Mouse (Mus musculus) E14TG2a.4 (cell line): ENCODE results near the gene Stac2.
A peak's percentile ranks its signal among the peaks of the same experiment; 100 is the strongest.

ENCODE experiments used
- H3K27me3 ChIP-seq: 2 replicates; pipeline ENCODE4 v1.6.1; 2014; ENCODE audit warnings: low read length, control low read depth; ENCODE audit not compliant: insufficient read depth
- H3K36me3 ChIP-seq: 2 replicates; pipeline ENCODE4 v1.6.1; 2014; ENCODE audit warnings: low read length, control low read depth; ENCODE audit not compliant: insufficient read depth
- H3K4me1 ChIP-seq: replicated peaks from 2 replicates; pipeline ENCODE4 v1.6.1; 2014; ENCODE audit warnings: low read depth, low read length, control low read depth
- H3K4me3 ChIP-seq: replicated peaks from 2 replicates; pipeline ENCODE4 v1.5.1; 2014; ENCODE audit warnings: mild to moderate bottlenecking, low read length
- H3K9me3 ChIP-seq: 2 replicates; pipeline ENCODE4 v1.6.1; 2014; ENCODE audit warnings: low read length, control low read depth
- CTCF ChIP-seq: conservative IDR thresholded peaks from 2 replicates; pipeline ENCODE4 v1.5.1; 2014; ENCODE audit warnings: low read length
- NANOG ChIP-seq: IDR thresholded peaks from 2 replicates; pipeline ENCODE4 v1.6.1; 2014; ENCODE audit warnings: borderline replicate concordance, low read length, mixed read lengths
- POU5F1 ChIP-seq: IDR thresholded peaks from 2 replicates; pipeline ENCODE4 v1.6.1; 2014; ENCODE audit warnings: low read length, borderline replicate concordance

Stac2 gene

DNA sequence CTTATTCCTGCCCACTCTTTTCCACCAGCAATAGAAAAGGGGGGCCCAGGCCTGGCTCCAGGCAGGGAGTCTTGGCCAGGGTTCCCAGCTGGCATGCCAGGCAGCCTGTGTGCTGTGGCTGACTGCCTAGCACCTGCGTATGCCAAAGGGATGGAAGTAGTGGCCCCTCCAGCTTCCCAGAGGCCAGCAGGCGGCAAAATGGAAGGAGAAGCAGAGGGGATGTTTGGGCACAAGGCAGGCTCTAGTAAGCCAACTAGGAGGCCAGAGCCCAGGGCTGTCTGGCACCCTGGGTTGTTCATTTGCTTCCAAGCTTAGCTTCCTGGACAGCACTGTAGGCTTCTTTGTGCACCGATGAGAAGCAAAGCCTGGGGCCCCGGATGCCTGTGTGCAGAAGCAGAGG lies 5.5 kb downstream of the Stac2 start:
- peaks cover 75% of the 10 kb centered on the region for H3K4me1 ChIP-seq
- H3K36me3 ChIP-seq, result peaks cover 13% of the 10 kb centered on the region; the same call in 1 of the 2 replicates
- H3K27me3 ChIP-seq, result peaks cover 20% of the 10 kb centered on the region
- TF ChIP-seq CTCF (no peak), NANOG (no peak), POU5F1 (no peak)
- peak overlapping the region; percentile 1; the same call in 1 of the 2 replicates for H3K4me3 ChIP-seq
- H3K9me3 ChIP-seq, result no peaks in the 10 kb centered on the region

DNA sequence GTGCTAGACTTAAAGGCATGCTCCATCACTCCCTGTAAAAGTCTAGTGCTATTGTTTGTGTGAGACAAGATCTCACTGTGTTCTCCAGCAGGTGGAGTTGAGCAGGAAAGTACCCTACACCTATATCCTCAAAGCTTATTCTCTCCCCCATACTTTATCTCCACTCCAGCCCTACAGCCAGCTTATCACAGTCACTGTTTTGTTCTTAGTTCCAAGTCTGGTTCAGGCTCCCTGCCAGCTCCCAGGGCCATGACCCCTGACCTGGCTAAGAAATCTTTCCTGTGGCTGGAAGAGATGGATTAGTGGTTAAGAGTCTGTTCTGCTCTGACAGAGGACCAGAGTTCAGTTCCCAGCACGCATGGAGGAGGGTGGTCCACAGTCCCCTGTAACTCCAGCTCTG lies 6.8 kb downstream of the Stac2 start:
- Histone ChIP-seq H3K9me3 (no peaks in the 10 kb centered on the region), H3K4me3 (no peak overlapping the region), H3K36me3 (peaks cover 13% of the 10 kb centered on the region; the same call in 1 of the 2 replicates), H3K4me1 (peaks cover 80% of the 10 kb centered on the region), H3K27me3 (peaks cover 10% of the 10 kb centered on the region)
- no peak for TF ChIP-seq NANOG
- TF ChIP-seq CTCF, result no peak
- TF ChIP-seq POU5F1, result no peak

DNA sequence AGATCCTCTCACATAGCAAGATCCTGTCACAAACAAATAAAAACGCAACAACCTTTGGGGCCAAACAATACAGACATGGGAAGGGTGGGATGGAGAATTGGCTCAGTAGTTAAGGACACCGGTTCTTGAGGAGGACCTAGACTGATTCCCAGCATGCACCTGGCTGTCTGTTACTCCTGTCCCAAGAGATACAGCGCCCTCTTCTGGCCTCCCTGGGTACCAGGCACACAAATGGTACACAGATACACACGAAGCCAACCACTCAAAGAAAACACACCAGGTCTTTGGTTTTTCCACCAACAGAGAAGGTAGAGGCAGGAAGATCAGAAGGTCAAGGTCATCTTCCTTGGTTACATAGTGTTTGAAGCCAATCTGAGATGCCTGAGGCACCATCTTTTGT lies 7.7 kb downstream of the Stac2 start:
- 0 out of 2 replicates have a peak, but pooled peaks cover 4% of the 10 kb centered on the region for H3K27me3 ChIP-seq
- peak; percentile 92 for TF ChIP-seq CTCF
- no peak for TF ChIP-seq NANOG
- H3K36me3 ChIP-seq, result peaks cover 19% of the 10 kb centered on the region
- no peaks in the 10 kb centered on the region for H3K9me3 ChIP-seq
- no peak overlapping the region for H3K4me3 ChIP-seq
- H3K4me1 ChIP-seq, result peaks cover 81% of the 10 kb centered on the region

DNA sequence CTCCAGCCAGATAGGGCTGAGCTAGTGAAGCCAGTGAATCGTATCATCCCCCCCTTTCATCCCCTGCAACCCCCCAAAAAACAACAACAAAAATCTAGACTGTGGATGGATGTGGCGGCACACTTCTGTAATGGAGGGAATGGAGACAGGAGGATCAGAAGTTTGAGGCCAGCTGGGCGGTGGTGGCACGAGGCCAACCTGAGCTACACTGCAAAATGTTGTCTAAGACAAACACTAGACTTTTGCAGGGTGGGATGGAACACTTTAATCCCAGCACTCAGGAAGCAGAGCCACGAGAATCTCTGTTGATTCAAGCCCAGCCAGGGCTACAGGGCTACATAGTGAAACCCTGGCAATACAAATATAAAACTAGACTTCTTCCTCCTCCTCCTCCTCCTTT lies 9.2 kb downstream of the Stac2 start:
- Histone ChIP-seq H3K4me3 (peak overlapping the region; percentile 64), H3K9me3 (no peaks in the 10 kb centered on the region), H3K27me3 (no peaks in the 10 kb centered on the region), H3K36me3 (peaks cover 20% of the 10 kb centered on the region), H3K4me1 (peaks cover 84% of the 10 kb centered on the region)
- no peak for TF ChIP-seq NANOG
- no peak for TF ChIP-seq POU5F1
- TF ChIP-seq CTCF, result no peak

DNA sequence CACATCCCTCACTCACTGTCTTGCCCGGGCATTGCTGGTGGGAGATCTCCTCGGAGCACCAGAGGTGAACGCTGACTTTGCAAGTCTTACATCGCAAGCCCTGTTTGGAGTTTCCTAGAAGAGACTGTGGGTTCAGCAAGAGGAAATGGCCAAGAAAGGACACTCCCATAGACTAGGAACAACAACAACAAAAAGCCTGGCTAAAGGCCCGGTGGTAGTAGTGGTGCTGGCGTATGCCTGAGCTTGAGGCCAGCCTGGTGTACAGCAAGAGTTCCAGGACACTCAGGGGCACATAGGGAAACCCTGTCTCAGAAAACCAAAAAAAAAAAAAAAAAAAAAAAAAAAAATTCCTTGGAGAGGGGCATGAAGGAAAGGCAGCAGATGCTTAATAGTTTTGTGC lies 10.5 kb downstream of the Stac2 start:
- TF ChIP-seq NANOG (no peak), CTCF (no peak), POU5F1 (no peak)
- Histone ChIP-seq H3K4me1 (peaks cover 79% of the 10 kb centered on the region), H3K4me3 (0 out of 2 replicates have a peak overlapping the region, but pooled peaks have one; percentile 0), H3K36me3 (peaks cover 20% of the 10 kb centered on the region), H3K9me3 (no peaks in the 10 kb centered on the region), H3K27me3 (no peaks in the 10 kb centered on the region)

DNA sequence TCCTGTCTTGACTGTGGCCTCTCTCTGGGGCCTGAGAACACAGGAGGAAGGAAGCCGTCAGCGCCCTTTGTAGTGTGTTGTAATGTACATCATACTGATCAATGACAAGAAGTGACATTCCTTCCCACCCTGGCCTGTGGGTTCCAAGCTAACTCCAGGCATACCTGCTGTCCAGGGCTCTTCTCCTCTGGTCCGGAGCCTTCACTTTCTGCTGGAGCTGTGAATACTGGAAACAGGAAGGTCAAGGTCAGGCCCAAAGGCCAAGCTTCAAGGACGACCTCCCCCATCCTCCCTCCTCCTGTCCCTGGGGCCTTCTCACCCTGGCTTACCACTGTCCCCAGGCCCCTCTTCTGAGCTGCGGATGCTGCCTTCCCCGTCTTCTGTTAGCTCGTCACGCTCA lies 12.3 kb downstream of the Stac2 start:
- peak overlapping the region; percentile 35; the same call in 1 of the 2 replicates for H3K4me3 ChIP-seq
- no peaks in the 10 kb centered on the region for H3K9me3 ChIP-seq
- H3K4me1 ChIP-seq, result peaks cover 83% of the 10 kb centered on the region
- TF ChIP-seq NANOG, result no peak
- no peak for TF ChIP-seq CTCF
- TF ChIP-seq POU5F1, result no peak
- peaks cover 12% of the 10 kb centered on the region for H3K27me3 ChIP-seq
- peaks cover 33% of the 10 kb centered on the region for H3K36me3 ChIP-seq

DNA sequence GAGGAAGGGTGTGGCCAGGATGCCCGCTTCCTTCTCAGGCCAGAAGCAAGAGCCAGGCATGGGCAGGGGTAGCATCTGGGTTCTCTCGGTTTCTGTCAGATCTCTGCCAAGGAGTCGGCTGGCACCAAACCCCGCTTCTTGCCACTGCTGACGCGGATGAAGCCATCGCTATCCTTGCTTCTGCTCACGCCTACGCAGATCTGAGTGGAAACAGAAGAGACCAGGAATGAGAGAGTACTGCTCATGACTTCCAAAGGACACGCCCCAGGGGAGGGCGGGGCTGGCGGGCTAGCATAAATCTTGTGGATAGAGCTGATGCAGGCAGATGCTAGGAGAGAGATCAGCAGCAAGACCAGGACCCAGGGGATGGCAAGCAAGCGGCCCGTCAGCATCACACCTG lies 15.4 kb downstream of the Stac2 start:
- H3K36me3 ChIP-seq, result peaks cover 33% of the 10 kb centered on the region
- H3K4me1 ChIP-seq, result peaks cover 74% of the 10 kb centered on the region
- H3K4me3 ChIP-seq, result peak overlapping the region; percentile 43
- no peaks in the 10 kb centered on the region for H3K9me3 ChIP-seq
- H3K27me3 ChIP-seq, result peaks cover 27% of the 10 kb centered on the region
- TF ChIP-seq CTCF, result no peak
- no peak for TF ChIP-seq POU5F1
- no peak for TF ChIP-seq NANOG

DNA sequence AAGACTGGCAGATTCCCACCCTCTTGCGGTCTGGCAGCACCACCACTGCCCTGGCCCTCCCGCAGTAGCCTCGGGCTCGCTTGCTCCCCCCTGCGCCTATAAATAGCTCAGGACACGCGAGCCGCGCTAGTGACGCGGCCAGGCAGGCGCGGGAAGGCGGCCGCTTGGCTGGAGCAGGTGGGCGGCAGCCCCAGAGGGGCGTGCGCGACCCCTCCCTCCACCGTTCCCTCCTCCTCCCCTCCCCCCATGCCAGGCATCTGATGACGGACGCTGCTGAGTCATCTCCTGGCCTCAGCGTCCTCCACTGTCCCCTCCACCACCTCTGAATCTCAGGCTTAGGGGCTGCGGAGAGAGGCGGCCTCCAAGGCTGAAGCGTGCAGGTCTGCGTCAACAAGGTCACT lies 17.3 kb downstream of the Stac2 start:
- peak overlapping the region; percentile 75 for H3K4me3 ChIP-seq
- no peaks in the 10 kb centered on the region for H3K9me3 ChIP-seq
- peaks cover 27% of the 10 kb centered on the region for H3K27me3 ChIP-seq
- H3K4me1 ChIP-seq, result peaks cover 71% of the 10 kb centered on the region
- H3K36me3 ChIP-seq, result peaks cover 34% of the 10 kb centered on the region
- TF ChIP-seq CTCF (no peak), NANOG (no peak), POU5F1 (no peak)

DNA sequence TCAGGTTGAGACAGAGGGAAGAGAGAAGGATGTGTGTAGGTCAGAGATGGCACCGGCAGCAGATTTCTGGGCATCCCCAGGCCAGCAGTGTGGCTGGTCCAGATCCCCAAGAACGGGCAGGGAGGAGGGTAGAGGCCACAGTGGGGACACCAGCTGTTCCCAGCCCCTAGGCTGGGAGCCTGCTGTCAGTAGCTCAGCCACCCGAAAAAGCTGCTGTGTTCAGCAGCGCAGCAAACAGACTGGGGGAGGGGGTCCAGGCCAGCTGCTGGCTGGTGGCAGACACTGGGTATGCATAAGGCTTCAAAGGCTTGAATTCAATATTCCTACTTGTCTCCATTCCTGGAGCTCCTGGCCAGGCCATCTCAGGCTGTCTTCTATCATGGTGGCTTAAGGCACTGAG lies 18.4 kb downstream of the Stac2 start:
- H3K4me1 ChIP-seq, result peaks cover 71% of the 10 kb centered on the region
- H3K36me3 ChIP-seq, result peaks cover 36% of the 10 kb centered on the region
- H3K27me3 ChIP-seq, result peaks cover 27% of the 10 kb centered on the region
- no peak overlapping the region for H3K4me3 ChIP-seq
- no peaks in the 10 kb centered on the region for H3K9me3 ChIP-seq
- no peak for TF ChIP-seq NANOG
- TF ChIP-seq CTCF, result no peak
- no peak for TF ChIP-seq POU5F1

DNA sequence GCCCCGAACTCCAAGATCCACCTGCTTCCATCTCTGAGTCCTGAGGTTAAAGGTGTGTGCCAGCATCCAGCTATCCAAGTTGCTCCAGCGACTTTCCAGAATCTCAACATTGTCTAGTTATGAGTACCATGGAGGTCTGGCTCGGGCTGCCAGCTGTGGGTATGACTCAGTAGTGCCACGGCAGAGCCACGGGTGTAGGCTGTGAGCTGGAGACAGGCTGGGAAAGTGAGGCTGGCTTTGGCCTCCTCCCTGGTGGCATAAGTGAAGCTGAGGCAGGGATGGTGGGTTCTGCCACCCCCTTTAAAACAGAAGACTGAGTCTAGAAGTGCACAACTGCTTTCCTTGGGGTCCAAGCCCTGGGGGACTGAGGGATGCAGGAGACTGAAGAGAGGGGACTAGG lies 19.2 kb downstream of the Stac2 start:
- H3K36me3 ChIP-seq, result peaks cover 37% of the 10 kb centered on the region
- TF ChIP-seq POU5F1 (no peak), NANOG (no peak), CTCF (no peak)
- H3K4me3 ChIP-seq, result no peak overlapping the region
- H3K9me3 ChIP-seq, result no peaks in the 10 kb centered on the region
- H3K27me3 ChIP-seq, result peaks cover 27% of the 10 kb centered on the region
- H3K4me1 ChIP-seq, result peaks cover 71% of the 10 kb centered on the region
